Mouse (Mus musculus): ENCODE measurements at regions not wholly inside any gene's neighbourhood (a gene's known extent, or its start where the extent isn't known, plus 50 kb on each side); places are given as distances from the start of the nearest gene placed in this dataset.

GRCm38 (mm10) chr7:95864233-95864632 lies 306.8 kb upstream of the Tenm4 start:
- Histone ChIP-seq H3K4me2 (ENCODE audit: low read length) (no peak overlapping the region), H3K27ac (ENCODE audit: low read depth) (no peak overlapping the region), H3K9ac (ENCODE audit: low read length) (no peak overlapping the region), H3K9me3 (ENCODE audit: control insufficient read depth, low read length) (no peaks in the 10 kb centered on the region), H3K36me3 (ENCODE audit: control insufficient read depth, insufficient read depth, low read length) (no peaks in the 10 kb centered on the region), H3K4me3 (ENCODE audit: low read depth, low read length) (no peak overlapping the region), H3K4me1 (replicated peaks; ENCODE audit: control insufficient read depth, insufficient read depth, low read length) (no peaks in the 10 kb centered on the region), H3K27me3 (replicated peaks; ENCODE audit: control insufficient read depth, insufficient read depth, low read length) (no peaks in the 10 kb centered on the region)
- no peak for DNase-seq (ENCODE audit: low spot score)
- 33% methylated on average over 3 of the region's 3 CpGs for WGBS
- ATAC-seq (replicated peaks; ENCODE audit: low FRiP score, low TSS enrichment, low read depth), result no peak

- H3K9ac ChIP-seq (ENCODE audit: low read length), result no peak overlapping the region
- DNase-seq (ENCODE audit: low spot score) (no peak), ATAC-seq (replicated peaks; ENCODE audit: low FRiP score, low TSS enrichment, low read depth) (no peak)
- H3K4me2 ChIP-seq (ENCODE audit: low read length), result no peak overlapping the region
- H3K27ac ChIP-seq (ENCODE audit: low read depth), result no peak overlapping the region
- no peaks in the 10 kb centered on the region for H3K4me1 ChIP-seq (replicated peaks; ENCODE audit: control insufficient read depth, insufficient read depth, low read length)
- H3K36me3 ChIP-seq (ENCODE audit: control insufficient read depth, insufficient read depth, low read length), result no peaks in the 10 kb centered on the region
- no peak overlapping the region for H3K4me3 ChIP-seq (ENCODE audit: low read depth, low read length)
- WGBS, result 48% methylated on average over 3 of the region's 3 CpGs
- no peaks in the 10 kb centered on the region for H3K9me3 ChIP-seq (ENCODE audit: control insufficient read depth, low read length)
- H3K27me3 ChIP-seq (replicated peaks; ENCODE audit: control insufficient read depth, insufficient read depth, low read length), result no peaks in the 10 kb centered on the region
These were observed 305.8 kb upstream of the Tenm4 start for GRCm38 (mm10) chr7:95865270-95865669.

DNA sequence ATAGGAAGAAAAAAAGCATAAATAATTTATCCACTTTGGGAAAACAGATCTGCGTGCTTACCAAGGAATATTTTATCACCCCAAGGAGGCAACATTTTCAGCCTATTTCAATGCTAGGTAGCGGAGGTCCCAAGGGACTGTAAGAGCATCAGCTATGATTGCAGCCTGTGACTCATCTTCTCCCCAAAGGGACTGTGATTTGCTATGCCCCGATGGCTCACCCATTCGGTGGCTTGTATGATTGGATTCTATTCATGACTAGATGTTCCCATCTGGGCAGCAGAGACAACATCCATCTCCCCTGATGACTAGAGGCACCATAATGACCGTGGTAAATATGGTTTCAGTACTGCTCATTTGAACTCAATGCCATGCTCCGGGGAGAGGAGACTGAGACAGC lies 302.3 kb upstream of the Tenm4 start:
- Histone ChIP-seq H3K4me2 (ENCODE audit: low read length) (no peak overlapping the region), H3K27ac (ENCODE audit: low read depth) (no peak overlapping the region), H3K4me3 (ENCODE audit: low read depth, low read length) (no peak overlapping the region), H3K9ac (ENCODE audit: low read length) (no peak overlapping the region), H3K9me3 (ENCODE audit: control insufficient read depth, low read length) (no peaks in the 10 kb centered on the region), H3K4me1 (replicated peaks; ENCODE audit: control insufficient read depth, insufficient read depth, low read length) (no peaks in the 10 kb centered on the region), H3K27me3 (replicated peaks; ENCODE audit: control insufficient read depth, insufficient read depth, low read length) (no peaks in the 10 kb centered on the region), H3K36me3 (ENCODE audit: control insufficient read depth, insufficient read depth, low read length) (no peaks in the 10 kb centered on the region)
- DNase-seq (ENCODE audit: low spot score), result no peak
- 86% methylated on average over 6 of the region's 6 CpGs for WGBS
- no peak for ATAC-seq (replicated peaks; ENCODE audit: low FRiP score, low TSS enrichment, low read depth)

DNA sequence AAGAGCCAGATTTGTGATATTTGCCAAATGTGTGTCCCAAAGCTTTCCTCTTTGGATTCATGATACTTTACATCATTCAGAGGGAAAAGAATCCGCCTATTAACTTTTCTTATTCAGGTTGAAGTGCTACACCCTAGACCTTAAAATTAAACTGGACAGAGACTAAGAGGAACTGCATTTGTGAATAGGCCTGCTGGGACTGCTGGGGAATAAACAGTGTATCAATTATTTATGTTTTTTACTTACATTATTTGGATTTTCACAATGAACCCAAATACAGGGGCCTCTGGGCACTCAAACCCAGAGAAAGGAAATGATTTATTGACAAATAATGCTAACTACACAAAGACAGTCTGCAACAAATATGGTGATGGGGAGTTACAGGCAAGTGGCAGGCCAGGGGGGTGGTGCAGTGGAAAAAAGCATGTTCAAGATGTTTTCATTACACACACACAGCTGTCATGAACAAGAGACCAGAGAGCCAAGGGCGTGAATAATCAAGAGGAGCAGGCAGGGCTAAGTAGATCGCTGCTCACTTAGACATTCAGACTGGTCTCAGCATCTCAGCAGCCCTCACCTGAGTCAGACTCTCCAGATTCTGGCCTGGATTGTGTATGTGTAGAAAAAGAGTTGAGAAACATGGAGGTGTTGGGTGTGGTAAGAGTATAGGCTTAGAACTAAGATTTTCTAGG lies 290.3 kb upstream of the Tenm4 start:
- DNase-seq (ENCODE audit: low spot score) (peak; percentile 38), ATAC-seq (replicated peaks; ENCODE audit: low FRiP score, low TSS enrichment, low read depth) (no peak)
- Histone ChIP-seq H3K27me3 (replicated peaks; ENCODE audit: control insufficient read depth, insufficient read depth, low read length) (no peaks in the 10 kb centered on the region), H3K4me1 (replicated peaks; ENCODE audit: control insufficient read depth, insufficient read depth, low read length) (no peaks in the 10 kb centered on the region), H3K27ac (ENCODE audit: low read depth) (no peak overlapping the region), H3K9me3 (ENCODE audit: control insufficient read depth, low read length) (no peaks in the 10 kb centered on the region), H3K4me3 (ENCODE audit: low read depth, low read length) (no peak overlapping the region), H3K4me2 (ENCODE audit: low read length) (no peak overlapping the region), H3K36me3 (ENCODE audit: control insufficient read depth, insufficient read depth, low read length) (no peaks in the 10 kb centered on the region), H3K9ac (ENCODE audit: low read length) (no peak overlapping the region)
- WGBS, result 48% methylated on average over 3 of the region's 3 CpGs

GRCm38 (mm10) chr7:95901524-95901923 lies 269.5 kb upstream of the Tenm4 start:
- ATAC-seq (replicated peaks; ENCODE audit: low FRiP score, low TSS enrichment, low read depth) (no peak), DNase-seq (ENCODE audit: low spot score) (peak; percentile 7)
- Histone ChIP-seq H3K36me3 (ENCODE audit: control insufficient read depth, insufficient read depth, low read length) (no peaks in the 10 kb centered on the region), H3K27ac (ENCODE audit: low read depth) (no peak overlapping the region), H3K4me1 (replicated peaks; ENCODE audit: control insufficient read depth, insufficient read depth, low read length) (no peaks in the 10 kb centered on the region), H3K9me3 (ENCODE audit: control insufficient read depth, low read length) (no peaks in the 10 kb centered on the region), H3K4me3 (ENCODE audit: low read depth, low read length) (no peak overlapping the region), H3K27me3 (replicated peaks; ENCODE audit: control insufficient read depth, insufficient read depth, low read length) (no peaks in the 10 kb centered on the region), H3K4me2 (ENCODE audit: low read length) (no peak overlapping the region), H3K9ac (ENCODE audit: low read length) (no peak overlapping the region)
- WGBS, result 80% methylated on average over 3 of the region's 3 CpGs

GRCm38 (mm10) chr7:95914406-95915080 lies 256.5 kb upstream of the Tenm4 start:
- no peak overlapping the region for H3K4me3 ChIP-seq (ENCODE audit: low read depth, low read length)
- H3K27me3 ChIP-seq (replicated peaks; ENCODE audit: control insufficient read depth, insufficient read depth, low read length), result no peaks in the 10 kb centered on the region
- no peak overlapping the region for H3K27ac ChIP-seq (ENCODE audit: low read depth)
- H3K9me3 ChIP-seq (ENCODE audit: control insufficient read depth, low read length), result no peaks in the 10 kb centered on the region
- no peak overlapping the region for H3K4me2 ChIP-seq (ENCODE audit: low read length)
- no peak for DNase-seq (ENCODE audit: low spot score)
- no peaks in the 10 kb centered on the region for H3K36me3 ChIP-seq (ENCODE audit: control insufficient read depth, insufficient read depth, low read length)
- 69% methylated on average over 4 of the region's 4 CpGs for WGBS
- H3K9ac ChIP-seq (ENCODE audit: low read length), result no peak overlapping the region
- no peak for ATAC-seq (replicated peaks; ENCODE audit: low FRiP score, low TSS enrichment, low read depth)
- no peaks in the 10 kb centered on the region for H3K4me1 ChIP-seq (replicated peaks; ENCODE audit: control insufficient read depth, insufficient read depth, low read length)

- H3K4me2 ChIP-seq (ENCODE audit: low read length), result no peak overlapping the region
- no peak for ATAC-seq (replicated peaks; ENCODE audit: low FRiP score, low TSS enrichment, low read depth)
- H3K27ac ChIP-seq (ENCODE audit: low read depth), result no peak overlapping the region
- H3K9me3 ChIP-seq (ENCODE audit: control insufficient read depth, low read length), result no peaks in the 10 kb centered on the region
- H3K4me1 ChIP-seq (replicated peaks; ENCODE audit: control insufficient read depth, insufficient read depth, low read length), result no peaks in the 10 kb centered on the region
- H3K27me3 ChIP-seq (replicated peaks; ENCODE audit: control insufficient read depth, insufficient read depth, low read length), result no peaks in the 10 kb centered on the region
- no peak overlapping the region for H3K4me3 ChIP-seq (ENCODE audit: low read depth, low read length)
- no peak for DNase-seq (ENCODE audit: low spot score)
- H3K36me3 ChIP-seq (ENCODE audit: control insufficient read depth, insufficient read depth, low read length), result no peaks in the 10 kb centered on the region
- H3K9ac ChIP-seq (ENCODE audit: low read length), result no peak overlapping the region
- 76% methylated on average over 3 of the region's 3 CpGs for WGBS
These were observed 251.1 kb upstream of the Tenm4 start for GRCm38 (mm10) chr7:95919932-95920331.

- no peaks in the 10 kb centered on the region for H3K27me3 ChIP-seq (replicated peaks; ENCODE audit: control insufficient read depth, insufficient read depth, low read length)
- H3K4me3 ChIP-seq (ENCODE audit: low read depth, low read length), result no peak overlapping the region
- H3K4me1 ChIP-seq (replicated peaks; ENCODE audit: control insufficient read depth, insufficient read depth, low read length), result no peaks in the 10 kb centered on the region
- no peak overlapping the region for H3K9ac ChIP-seq (ENCODE audit: low read length)
- no peak overlapping the region for H3K27ac ChIP-seq (ENCODE audit: low read depth)
- ATAC-seq (replicated peaks; ENCODE audit: low FRiP score, low TSS enrichment, low read depth) (no peak), DNase-seq (ENCODE audit: low spot score) (no peak)
- WGBS, result 82% methylated on average over 2 of the region's 2 CpGs
- no peaks in the 10 kb centered on the region for H3K36me3 ChIP-seq (ENCODE audit: control insufficient read depth, insufficient read depth, low read length)
- no peak overlapping the region for H3K4me2 ChIP-seq (ENCODE audit: low read length)
- H3K9me3 ChIP-seq (ENCODE audit: control insufficient read depth, low read length), result no peaks in the 10 kb centered on the region
These were observed 246.2 kb upstream of the Tenm4 start for GRCm38 (mm10) chr7:95924805-95925204.
